Mouse (Mus musculus): Measurements from ENCODE around the gene Fkbp4. TPM values are rescaled to one million over a fixed set of nuclear protein-coding genes. Genes with fewer than 3 reads are reported as not detected.

Gene Fkbp4
- polyA plus RNA-seq, 1 experiment from 2014 or later: 213 TPM

- no peak for DNase-seq (ENCODE audit: low spot score)
These were observed 1.2 kb downstream of the Fkbp4 start for GRCm38 (mm10) chr6:128437288-128437687.

GRCm38 (mm10) chr6:128436356-128437005 lies 2.0 kb downstream of the Fkbp4 start:
- DNase-seq (ENCODE audit: low spot score): no peak

GRCm38 (mm10) chr6:128435474-128435873 lies 3.0 kb downstream of the Fkbp4 start:
- DNase-seq (ENCODE audit: low spot score): no peak

- no peak for DNase-seq (ENCODE audit: low spot score)
These were observed 4.9 kb downstream of the Fkbp4 start for GRCm38 (mm10) chr6:128433566-128433965.

GRCm38 (mm10) chr6:128432356-128432915 lies 6.0 kb downstream of the Fkbp4 start:
- DNase-seq (ENCODE audit: low spot score): no peak

- no peak for DNase-seq (ENCODE audit: low spot score)
These were observed 8.7 kb downstream of the Fkbp4 start for GRCm38 (mm10) chr6:128429826-128430225.

GRCm38 (mm10) chr6:128429300-128429699 lies 9.2 kb downstream of the Fkbp4 start:
- no peak for DNase-seq (ENCODE audit: low spot score)

GRCm38 (mm10) chr6:128427571-128427970 lies 10.9 kb downstream of the Fkbp4 start:
- DNase-seq (ENCODE audit: low spot score): no peak

GRCm38 (mm10) chr6:128425046-128425445 lies 13.4 kb downstream of the Fkbp4 start:
- DNase-seq (ENCODE audit: low spot score): no peak

- peak; percentile 97 for DNase-seq (ENCODE audit: low spot score)
These were observed 14.0 kb downstream of the Fkbp4 start, which contains the start of gene Itfg2 for GRCm38 (mm10) chr6:128424269-128425019. Gene Itfg2 (minus strand): TSS chr6:128424931.

GRCm38 (mm10) chr6:128423496-128424268 lies 14.8 kb downstream of the Fkbp4 start:
- DNase-seq (ENCODE audit: low spot score): no peak

GRCm38 (mm10) chr6:128421480-128421879 lies 17.0 kb downstream of the Fkbp4 start:
- no peak for DNase-seq (ENCODE audit: low spot score)

GRCm38 (mm10) chr6:128421036-128421435 lies 17.4 kb downstream of the Fkbp4 start:
- DNase-seq (ENCODE audit: low spot score): no peak

- DNase-seq (ENCODE audit: low spot score): no peak
These were observed 20.4 kb downstream of the Fkbp4 start for GRCm38 (mm10) chr6:128418076-128418475.

GRCm38 (mm10) chr6:128416169-128416568 lies 22.3 kb downstream of the Fkbp4 start:
- no peak for DNase-seq (ENCODE audit: low spot score)

GRCm38 (mm10) chr6:128411115-128411514 lies 27.4 kb downstream of the Fkbp4 start:
- DNase-seq (ENCODE audit: low spot score): peak; percentile 63

GRCm38 (mm10) chr6:128410305-128410704 lies 28.2 kb downstream of the Fkbp4 start:
- no peak for DNase-seq (ENCODE audit: low spot score)

- no peak for DNase-seq (ENCODE audit: low spot score)
These were observed 29.8 kb downstream of the Fkbp4 start for GRCm38 (mm10) chr6:128408544-128409125.

- no peak for DNase-seq (ENCODE audit: low spot score)
These were observed 33.8 kb downstream of the Fkbp4 start for GRCm38 (mm10) chr6:128404708-128405107.

- DNase-seq (ENCODE audit: low spot score): no peak
These were observed 38.9 kb downstream of the Fkbp4 start for GRCm38 (mm10) chr6:128399421-128400185.
